Mouse (Mus musculus) midbrain, postnatal 0 days (tissue): ENCODE results near the gene Zfhx3. TPM values are rescaled to one million over a fixed set of nuclear protein-coding genes. Genes with fewer than 3 reads are reported as not detected.

Source experiments
- ATAC-seq: fragments of 200-750 bp; cut with Nextera tagmentation; 2 replicates; pipeline ENCODE4 v1.8.0; 2017; ENCODE audit warnings: moderate number of reproducible peaks, mild to moderate bottlenecking, moderate TSS enrichment, moderate library complexity; ENCODE audit not compliant: low FRiP score
- DNase-seq: peaks from one replicate; pipeline ENCODE4 v3.0.0-alpha.2; 2015; ENCODE audit warnings: low spot score
- H3K27ac ChIP-seq: fragments of 300-500 bp; sonication (generic); 2 replicates; pipeline ENCODE4 v1.5.1; 2014; ENCODE audit warnings: low read depth, mild to moderate bottlenecking, low read length, mixed read lengths
- H3K27me3 ChIP-seq: fragments of 300-500 bp; sonication (generic); 2 replicates; pipeline ENCODE4 v1.6.1; 2014; ENCODE audit warnings: low read length, control low read depth, mixed read lengths; ENCODE audit not compliant: insufficient read depth
- H3K36me3 ChIP-seq: fragments of 300-500 bp; sonication (generic); 2 replicates; pipeline ENCODE4 v1.6.1; 2014; ENCODE audit warnings: low read length, control low read depth, mixed read lengths; ENCODE audit not compliant: insufficient read depth
- H3K4me1 ChIP-seq: fragments of 300-500 bp; sonication (generic); 2 replicates; pipeline ENCODE4 v1.6.1; 2014; ENCODE audit warnings: mild to moderate bottlenecking, control low read depth, antibody characterized with exemption, low read length, mixed read lengths; ENCODE audit not compliant: insufficient read depth
- H3K4me2 ChIP-seq: fragments of 300-500 bp; sonication (generic); 2 replicates; pipeline ENCODE4 v1.6.1; 2014; ENCODE audit warnings: low read depth, mild to moderate bottlenecking, low read length, mixed read lengths; ENCODE audit not compliant: poor library complexity, severe bottlenecking
- H3K4me3 ChIP-seq: fragments of 300-500 bp; sonication (generic); 2 replicates; pipeline ENCODE4 v1.5.1; 2014; ENCODE audit warnings: low read depth, mild to moderate bottlenecking, low read length, moderate library complexity
- H3K9ac ChIP-seq: fragments of 300-500 bp; sonication (generic); replicated peaks from 2 replicates; pipeline ENCODE4 v1.6.1; 2014; ENCODE audit warnings: mild to moderate bottlenecking, low read length, moderate library complexity, mixed read lengths; ENCODE audit not compliant: poor library complexity, severe bottlenecking
- H3K9me3 ChIP-seq: fragments of 300-500 bp; sonication (generic); 2 replicates; pipeline ENCODE4 v1.6.1; 2016; ENCODE audit warnings: low read length, control low read depth
- CTCF ChIP-seq: IDR thresholded peaks from 2 replicates; pipeline ENCODE4 v1.5.1; 2016; ENCODE audit warnings: antibody characterized with exemption, mild to moderate bottlenecking
- WGBS: fragments of 180-500 bp; shearing (Covaris S2); extraction: QIAGEN DNeasy Blood & Tissue Kit; methylation state at CpG from one replicate; pipeline ENCODE4 v1.1.7; 2014; 5-methylcytosine and 5-hydroxymethylcytosine counted together
- polyA plus RNA-seq: library from polyadenylated mRNA; unstranded; fragments of >200 nt; fragmentation: Nextera tagmentation; extraction: Ambion mirVana; gene quantifications from 2 replicates; pipeline ENCODE4 v1.2.1, GENCODE M21; 2015
- total RNA-seq: library from RNA; depleted of rRNA; stranded (reverse); fragments of >200 nt; gene quantifications from 2 replicates; pipeline ENCODE4 v1.2.3, GENCODE M21; 2014

Gene Zfhx3
- total and polyA plus RNA-seq, 2 experiments from 2014 or later, result 33.1 to 44.5 TPM

GRCm38 (mm10) chr8:108647556-108647955 is 705.1 kb downstream of the Zfhx3 start:
- Histone ChIP-seq H3K4me1 (no peaks in the 10 kb centered on the region), H3K4me3 (no peak overlapping the region), H3K9me3 (no peaks in the 10 kb centered on the region), H3K27me3 (no peaks in the 10 kb centered on the region), H3K9ac (no peak overlapping the region), H3K27ac (no peak overlapping the region), H3K36me3 (no peaks in the 10 kb centered on the region), H3K4me2 (no peak overlapping the region)
- DNase-seq (no peak), ATAC-seq (no peak)
- no peak for TF ChIP-seq CTCF
- WGBS, result 58% methylated on average over 8 of the region's 8 CpGs

DNA sequence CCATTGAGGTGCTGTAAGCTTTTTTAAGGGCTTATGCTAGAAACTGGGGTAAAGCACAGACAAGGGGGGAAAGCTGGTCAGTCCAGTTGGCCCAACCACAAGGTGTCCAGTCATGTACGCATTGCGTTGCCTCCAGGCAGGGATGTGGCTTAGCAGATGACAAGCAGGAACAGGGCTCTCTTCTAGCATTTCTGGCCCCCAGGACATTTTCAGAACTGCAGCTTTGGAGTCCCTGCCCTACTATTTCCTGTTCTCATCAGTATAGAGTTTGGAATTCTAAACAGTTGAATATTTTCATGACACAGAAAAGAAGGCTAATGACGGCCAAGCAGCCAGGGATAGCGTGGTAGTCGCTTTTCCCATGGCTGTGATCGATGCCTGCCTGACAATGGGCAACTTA is 706.5 kb downstream of the Zfhx3 start:
- Histone ChIP-seq H3K9ac (no peak overlapping the region), H3K4me2 (no peak overlapping the region), H3K4me3 (no peak overlapping the region), H3K36me3 (no peaks in the 10 kb centered on the region), H3K4me1 (no peaks in the 10 kb centered on the region), H3K27me3 (no peaks in the 10 kb centered on the region), H3K27ac (no peak overlapping the region), H3K9me3 (no peaks in the 10 kb centered on the region)
- WGBS, result 93% methylated on average over 6 of the region's 6 CpGs
- ATAC-seq (no peak), DNase-seq (no peak)
- no peak for TF ChIP-seq CTCF

DNA sequence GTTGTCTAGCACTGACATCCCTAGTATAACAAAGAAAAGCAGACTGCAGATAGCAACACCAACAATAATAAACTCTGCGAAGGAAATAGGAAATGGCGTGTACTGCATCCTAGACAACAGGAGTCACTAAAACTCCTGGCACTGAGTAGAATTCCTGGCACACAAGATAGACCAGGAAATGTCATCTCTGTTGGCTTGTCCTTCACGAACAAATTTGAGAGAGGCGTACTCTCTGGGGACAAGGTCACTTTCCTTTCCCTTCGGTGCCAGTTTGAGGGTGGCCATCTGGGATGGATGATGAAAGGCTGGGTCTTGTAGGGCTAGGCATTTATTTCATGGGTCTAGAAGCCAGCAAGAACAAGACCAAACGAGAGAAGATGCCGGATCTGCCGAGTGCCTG is 708.4 kb downstream of the Zfhx3 start:
- no peak for TF ChIP-seq CTCF
- 91% methylated on average over 8 of the region's 8 CpGs for WGBS
- DNase-seq (no peak), ATAC-seq (no peak)
- Histone ChIP-seq H3K27ac (no peak overlapping the region), H3K4me2 (no peak overlapping the region), H3K4me3 (no peak overlapping the region), H3K4me1 (no peaks in the 10 kb centered on the region), H3K27me3 (no peaks in the 10 kb centered on the region), H3K9ac (no peak overlapping the region), H3K9me3 (no peaks in the 10 kb centered on the region), H3K36me3 (no peaks in the 10 kb centered on the region)

- WGBS, result 56% methylated on average over 5 of the region's 5 CpGs
- no peak overlapping the region for H3K4me2 ChIP-seq
- no peaks in the 10 kb centered on the region for H3K27me3 ChIP-seq
- H3K9me3 ChIP-seq, result no peaks in the 10 kb centered on the region
- H3K27ac ChIP-seq, result no peak overlapping the region
- no peak overlapping the region for H3K9ac ChIP-seq
- no peak for ATAC-seq
- H3K36me3 ChIP-seq, result no peaks in the 10 kb centered on the region
- no peak for TF ChIP-seq CTCF
- H3K4me3 ChIP-seq, result no peak overlapping the region
- H3K4me1 ChIP-seq, result no peaks in the 10 kb centered on the region
- no peak for DNase-seq
These were observed 719.1 kb downstream of the Zfhx3 start for GRCm38 (mm10) chr8:108661486-108662093.

DNA sequence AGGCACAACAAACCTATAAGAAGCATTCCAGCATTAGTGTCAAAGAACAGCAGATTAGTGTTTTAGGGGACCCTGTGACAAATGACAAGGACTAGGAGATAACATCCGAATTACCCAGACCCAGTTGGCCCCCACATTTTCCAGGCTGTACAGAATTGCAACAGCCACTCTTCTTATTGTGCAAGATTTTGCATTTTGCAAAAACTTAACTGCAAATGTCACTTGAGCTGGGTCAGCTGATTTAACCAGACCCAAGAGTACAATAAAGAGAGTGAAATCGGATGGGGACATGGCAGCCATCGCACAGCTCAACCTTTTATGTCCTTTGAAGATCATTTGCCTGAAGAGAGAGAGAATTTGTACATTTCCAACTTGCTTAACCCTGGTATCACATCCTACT is 720.3 kb downstream of the Zfhx3 start:
- H3K4me2 ChIP-seq, result no peak overlapping the region
- H3K36me3 ChIP-seq, result no peaks in the 10 kb centered on the region
- 78% methylated on average over 3 of the region's 3 CpGs for WGBS
- H3K4me1 ChIP-seq, result no peaks in the 10 kb centered on the region
- TF ChIP-seq CTCF, result no peak
- no peak for DNase-seq
- no peak overlapping the region for H3K27ac ChIP-seq
- H3K9ac ChIP-seq, result no peak overlapping the region
- H3K9me3 ChIP-seq, result no peaks in the 10 kb centered on the region
- no peak for ATAC-seq
- no peaks in the 10 kb centered on the region for H3K27me3 ChIP-seq
- no peak overlapping the region for H3K4me3 ChIP-seq

- Histone ChIP-seq H3K4me3 (no peak overlapping the region), H3K36me3 (no peaks in the 10 kb centered on the region), H3K9ac (no peak overlapping the region), H3K9me3 (no peaks in the 10 kb centered on the region), H3K4me1 (no peaks in the 10 kb centered on the region), H3K4me2 (no peak overlapping the region), H3K27ac (no peak overlapping the region), H3K27me3 (no peaks in the 10 kb centered on the region)
- TF ChIP-seq CTCF, result no peak
- ATAC-seq (no peak), DNase-seq (no peak)
- 74% methylated on average over 11 of the region's 11 CpGs for WGBS
These were observed 729.6 kb downstream of the Zfhx3 start for GRCm38 (mm10) chr8:108671939-108672515.
